Mouse (Mus musculus) embryonic facial prominence, embryonic 11.5 days (tissue): Measurements from ENCODE around the gene Gm36028. TPM values are rescaled to one million over a fixed set of nuclear protein-coding genes. Genes with fewer than 3 reads are reported as not detected.

Source experiments
- ATAC-seq: fragments of 200-750 bp; cut with Nextera tagmentation; replicated peaks from 2 replicates; pipeline ENCODE4 v1.8.0; 2017; ENCODE audit warnings: low read depth; ENCODE audit not compliant: insufficient number of reproducible peaks, low FRiP score, low TSS enrichment
- DNase-seq: peaks from one replicate; pipeline ENCODE4 v3.0.0-alpha.2; 2015; ENCODE audit warnings: low spot score
- H3K27ac ChIP-seq: fragments of 300-500 bp; sonication (generic); replicated peaks from 2 replicates; pipeline ENCODE4 v1.5.1; 2014; ENCODE audit warnings: mild to moderate bottlenecking, low read depth, low read length, control low read depth
- H3K27me3 ChIP-seq: fragments of 300-500 bp; sonication (generic); 2 replicates; pipeline ENCODE4 v1.6.1; 2014; ENCODE audit warnings: mild to moderate bottlenecking, low read length, moderate library complexity, mixed read lengths; ENCODE audit not compliant: control insufficient read depth, insufficient read depth
- H3K36me3 ChIP-seq: fragments of 300-500 bp; sonication (generic); replicated peaks from 2 replicates; pipeline ENCODE4 v1.6.1; 2014; ENCODE audit warnings: low read depth, mild to moderate bottlenecking, low read length, moderate library complexity, mixed read lengths; ENCODE audit not compliant: control insufficient read depth, insufficient read depth
- H3K4me1 ChIP-seq: fragments of 300-500 bp; sonication (generic); 2 replicates; pipeline ENCODE4 v1.6.1; 2014; ENCODE audit warnings: low read length, mixed read lengths; ENCODE audit not compliant: control insufficient read depth, insufficient read depth
- H3K4me2 ChIP-seq: fragments of 300-500 bp; sonication (generic); 2 replicates; pipeline ENCODE4 v1.6.1; 2014; ENCODE audit warnings: low read depth, mild to moderate bottlenecking, control low read depth, low read length, moderate library complexity
- H3K4me3 ChIP-seq: fragments of 300-500 bp; sonication (generic); 2 replicates; pipeline ENCODE4 v1.5.1; 2014; ENCODE audit warnings: low read depth, low read length, control low read depth
- H3K9ac ChIP-seq: fragments of 300-500 bp; sonication (generic); replicated peaks from 2 replicates; pipeline ENCODE4 v1.6.1; 2014; ENCODE audit warnings: mild to moderate bottlenecking, control low read depth, low read length
- H3K9me3 ChIP-seq: fragments of 300-500 bp; sonication (generic); replicated peaks from 2 replicates; pipeline ENCODE4 v1.6.1; 2016; ENCODE audit warnings: mild to moderate bottlenecking, low read length, inconsistent platforms, mixed read lengths; ENCODE audit not compliant: control insufficient read depth
- WGBS: fragments of 180-500 bp; shearing (Covaris S2); extraction: QIAGEN DNeasy Blood & Tissue Kit; methylation state at CpG from one replicate; pipeline ENCODE4 v1.1.7; 2014; 5-methylcytosine and 5-hydroxymethylcytosine counted together
- polyA plus RNA-seq: library from polyadenylated mRNA; unstranded; fragments of >200 nt; fragmentation: Nextera tagmentation; extraction: Ambion mirVana; gene quantifications from 2 replicates; pipeline ENCODE4 v1.2.1, GENCODE M21; 2014

Gene Gm36028
- polyA plus RNA-seq, 1 experiment from 2014 or later, result 0.32 TPM

GRCm38 (mm10) chr16:37856327-37856726 lies 4.6 kb downstream of the Gm36028 start:
- DNase-seq (no peak), ATAC-seq (no peak)
- Histone ChIP-seq H3K36me3 (no peaks in the 10 kb centered on the region), H3K4me1 (no peaks in the 10 kb centered on the region), H3K27ac (no peak overlapping the region), H3K9me3 (no peaks in the 10 kb centered on the region), H3K4me2 (no peak overlapping the region), H3K4me3 (no peak overlapping the region), H3K27me3 (no peaks in the 10 kb centered on the region), H3K9ac (no peak overlapping the region)
- 77% methylated on average over 3 of the region's 3 CpGs for WGBS

GRCm38 (mm10) chr16:37855583-37855982 lies 5.4 kb downstream of the Gm36028 start:
- no peak overlapping the region for H3K27ac ChIP-seq
- WGBS, result 63% methylated on average over 8 of the region's 8 CpGs
- H3K27me3 ChIP-seq, result no peaks in the 10 kb centered on the region
- H3K9ac ChIP-seq, result no peak overlapping the region
- H3K9me3 ChIP-seq, result no peaks in the 10 kb centered on the region
- H3K4me1 ChIP-seq, result no peaks in the 10 kb centered on the region
- H3K4me3 ChIP-seq, result no peak overlapping the region
- H3K4me2 ChIP-seq, result no peak overlapping the region
- ATAC-seq (no peak), DNase-seq (no peak)
- no peaks in the 10 kb centered on the region for H3K36me3 ChIP-seq

GRCm38 (mm10) chr16:37854593-37854992 lies 6.4 kb downstream of the Gm36028 start:
- Histone ChIP-seq H3K36me3 (no peaks in the 10 kb centered on the region), H3K4me3 (no peak overlapping the region), H3K27me3 (no peaks in the 10 kb centered on the region), H3K4me1 (no peaks in the 10 kb centered on the region), H3K27ac (no peak overlapping the region), H3K4me2 (no peak overlapping the region), H3K9ac (no peak overlapping the region), H3K9me3 (no peaks in the 10 kb centered on the region)
- ATAC-seq, result no peak
- peak; percentile 6 for DNase-seq
- WGBS, result 26% methylated on average over 5 of the region's 5 CpGs

GRCm38 (mm10) chr16:37854054-37854453 lies 6.9 kb downstream of the Gm36028 start:
- H3K27me3 ChIP-seq, result no peaks in the 10 kb centered on the region
- H3K27ac ChIP-seq, result no peak overlapping the region
- H3K4me3 ChIP-seq, result no peak overlapping the region
- H3K4me2 ChIP-seq, result no peak overlapping the region; the same call in 1 of the 2 replicates
- H3K9me3 ChIP-seq, result no peaks in the 10 kb centered on the region
- DNase-seq (no peak), ATAC-seq (peak; percentile 58; the same call in 1 of the 2 replicates)
- WGBS, result 51% methylated on average over 14 of the region's 14 CpGs
- no peak overlapping the region for H3K9ac ChIP-seq
- H3K36me3 ChIP-seq, result no peaks in the 10 kb centered on the region
- no peaks in the 10 kb centered on the region for H3K4me1 ChIP-seq

GRCm38 (mm10) chr16:37853279-37853678 lies 7.7 kb downstream of the Gm36028 start:
- Histone ChIP-seq H3K36me3 (no peaks in the 10 kb centered on the region), H3K9ac (no peak overlapping the region), H3K9me3 (no peaks in the 10 kb centered on the region), H3K4me2 (no peak overlapping the region), H3K4me1 (no peaks in the 10 kb centered on the region), H3K27me3 (no peaks in the 10 kb centered on the region), H3K27ac (no peak overlapping the region), H3K4me3 (no peak overlapping the region)
- no peak for ATAC-seq
- DNase-seq, result no peak
- 53% methylated on average over 9 of the region's 9 CpGs for WGBS

- no peaks in the 10 kb centered on the region for H3K9me3 ChIP-seq
- DNase-seq, result peak; percentile 77
- peak; percentile 68 for ATAC-seq
- no peaks in the 10 kb centered on the region for H3K27me3 ChIP-seq
- H3K4me2 ChIP-seq, result no peak overlapping the region
- no peaks in the 10 kb centered on the region for H3K4me1 ChIP-seq
- H3K4me3 ChIP-seq, result no peak overlapping the region
- H3K9ac ChIP-seq, result no peak overlapping the region
- 12% methylated on average over 5 of the region's 5 CpGs for WGBS
- no peaks in the 10 kb centered on the region for H3K36me3 ChIP-seq
- no peak overlapping the region for H3K27ac ChIP-seq
Measured at GRCm38 (mm10) chr16:37851366-37851765, 9.6 kb downstream of the Gm36028 start.

- ATAC-seq, result no peak
- Histone ChIP-seq H3K4me2 (no peak overlapping the region), H3K27ac (no peak overlapping the region), H3K4me1 (no peaks in the 10 kb centered on the region), H3K9ac (no peak overlapping the region), H3K36me3 (no peaks in the 10 kb centered on the region), H3K9me3 (no peaks in the 10 kb centered on the region), H3K4me3 (no peak overlapping the region), H3K27me3 (no peaks in the 10 kb centered on the region)
- 88% methylated on average over 3 of the region's 3 CpGs for WGBS
- no peak for DNase-seq
Measured at GRCm38 (mm10) chr16:37847081-37847480, 13.9 kb downstream of the Gm36028 start.

GRCm38 (mm10) chr16:37845202-37845925 lies 15.6 kb downstream of the Gm36028 start:
- Histone ChIP-seq H3K4me1 (no peaks in the 10 kb centered on the region), H3K27ac (no peak overlapping the region), H3K36me3 (no peaks in the 10 kb centered on the region), H3K27me3 (no peaks in the 10 kb centered on the region), H3K4me2 (no peak overlapping the region), H3K9me3 (no peaks in the 10 kb centered on the region), H3K4me3 (no peak overlapping the region), H3K9ac (no peak overlapping the region)
- 86% methylated on average over 7 of the region's 7 CpGs for WGBS
- no peak for ATAC-seq
- DNase-seq, result no peak
